In the genomic region with DNA sequence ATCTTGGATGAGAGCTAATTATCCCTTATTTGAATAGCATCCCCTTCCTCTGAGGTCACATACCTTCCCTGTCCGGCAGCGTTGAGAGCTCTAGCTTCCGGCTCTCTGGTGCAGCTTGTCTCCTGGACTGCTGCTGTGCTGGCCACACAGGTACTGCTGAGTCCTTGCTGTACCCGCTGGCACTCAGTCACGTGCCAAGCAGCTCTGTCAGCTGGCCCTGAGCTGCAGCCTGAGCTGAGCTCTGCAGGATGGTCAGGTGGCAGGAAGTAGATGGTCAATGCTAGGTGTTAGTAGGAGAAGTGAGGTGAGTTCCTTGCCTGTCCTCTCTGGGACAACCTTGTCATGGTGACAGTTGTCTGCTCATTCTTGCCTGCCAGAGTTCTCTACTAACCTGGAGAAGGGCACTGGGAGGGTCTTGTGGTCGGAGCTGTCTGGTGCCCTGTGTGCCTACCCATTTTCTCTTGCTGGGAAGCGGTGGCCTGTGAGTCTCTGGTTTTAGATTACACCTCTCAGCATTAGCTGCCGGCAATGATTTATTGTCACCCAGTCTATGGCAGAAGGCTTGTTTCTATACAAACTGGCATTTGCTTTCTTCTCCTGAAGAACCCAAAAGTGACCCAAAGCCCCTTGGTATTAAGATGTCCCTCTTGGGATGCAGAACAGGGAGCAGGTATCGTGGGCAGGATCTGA, we compare ENCODE assay signal across 10 mouse cellular contexts. TPM values are rescaled to one million over a fixed set of nuclear protein-coding genes. Genes with fewer than 3 reads are reported as not detected.
A peak's percentile ranks its signal among the peaks of the same experiment; 100 is the strongest.
DNase-seq lines count a peak whose midpoint lies in the region; ATAC-seq and TF ChIP-seq lines count a peak whose summit lies in the region.
"Had no signal": no experiment of that assay in that cellular context is flagged by ENCODE, and none has a peak within 500 bp of the region (broad histone marks: within the 10 kb centered on the region; RNA-seq: fewer than 3 reads in every experiment).

No protein-coding gene starts in this region.

- H3K9ac ChIP-seq in forebrain, embryonic 13.5 days: 0 out of 2 replicates have a peak overlapping the region, but pooled peaks have one; percentile 39
- H3K9ac ChIP-seq in kidney, postnatal 0 days (ENCODE audit: low read depth, low read length): no peak overlapping the region
- H3K9ac ChIP-seq in stomach, postnatal 0 days (ENCODE audit: low read length): no peak overlapping the region

- peak overlapping the region; percentile 77; the same call in 1 of the 2 replicates for H3K27ac ChIP-seq in forebrain, embryonic 13.5 days
- H3K27ac ChIP-seq in kidney, postnatal 0 days: peak overlapping the region; percentile 88
- H3K27ac ChIP-seq in stomach, postnatal 0 days (replicated peaks): 0 out of 2 replicates have a peak overlapping the region, but pooled peaks have one; percentile 45
- H3K27ac ChIP-seq: macrophage had no signal

- no peak overlapping the region for H3K4me3 ChIP-seq in forebrain, embryonic 13.5 days
- no peak overlapping the region for H3K4me3 ChIP-seq in kidney, postnatal 0 days (replicated peaks; ENCODE audit: low read depth, low read length)
- no peak overlapping the region for H3K4me3 ChIP-seq in stomach, postnatal 0 days (ENCODE audit: low read depth, low read length)

- H3K9me3 ChIP-seq in forebrain, embryonic 13.5 days (replicated peaks): no peaks in the 10 kb centered on the region
- H3K9me3 ChIP-seq in kidney, postnatal 0 days (replicated peaks; ENCODE audit: low read length): no peaks in the 10 kb centered on the region
- no peaks in the 10 kb centered on the region for H3K9me3 ChIP-seq in stomach, postnatal 0 days (ENCODE audit: control insufficient read depth, low read length)

- H3K36me3 ChIP-seq in forebrain, embryonic 13.5 days (ENCODE audit: poor library complexity, severe bottlenecking): peaks cover 34% of the 10 kb centered on the region
- H3K36me3 ChIP-seq in kidney, postnatal 0 days (ENCODE audit: insufficient read depth, low read length): peaks cover 6% of the 10 kb centered on the region; the same call in 1 of the 2 replicates
- H3K36me3 ChIP-seq in stomach, postnatal 0 days (ENCODE audit: control insufficient read depth, insufficient read depth, low read length): no peaks in the 10 kb centered on the region

- ATAC-seq in forebrain, embryonic 13.5 days: 0 out of 2 replicates have a peak, but pooled peaks have one; percentile 13
- peak; percentile 88 for ATAC-seq in kidney, postnatal 0 days (replicated peaks; ENCODE audit: low FRiP score, low read depth)
- ATAC-seq in stomach, postnatal 0 days (ENCODE audit: low FRiP score, low TSS enrichment): peak; percentile 74
- no peak for ATAC-seq in inflammation-experienced regulatory T-cells, adult 6 months

- 51% methylated on average over 9 of the region's 9 CpGs for WGBS in forebrain, embryonic 13.5 days
- WGBS in kidney, postnatal 0 days: 40% methylated on average over 9 of the region's 9 CpGs
- WGBS in stomach, postnatal 0 days: 65% methylated on average over 9 of the region's 9 CpGs

- H3K4me1 ChIP-seq in forebrain, embryonic 13.5 days: peaks cover 22% of the 10 kb centered on the region
- H3K4me1 ChIP-seq in kidney, postnatal 0 days (replicated peaks; ENCODE audit: insufficient read depth, low read length): 0 out of 2 replicates have a peak, but pooled peaks cover 5% of the 10 kb centered on the region
- H3K4me1 ChIP-seq in stomach, postnatal 0 days (replicated peaks; ENCODE audit: control insufficient read depth, insufficient read depth): no peaks in the 10 kb centered on the region

- no peak for TF ChIP-seq EP300 in stomach, postnatal 0 days (optimal IDR thresholded peaks at IDR 0.05)

- TF ChIP-seq CTCF in kidney, postnatal 0 days (IDR thresholded peaks at IDR 0.05; ENCODE audit: low read depth): no peak
- no peak for TF ChIP-seq CTCF in stomach, postnatal 0 days (IDR thresholded peaks at IDR 0.05; ENCODE audit: low read depth)

- no peak overlapping the region; the same call in 1 of the 2 replicates for H3K4me2 ChIP-seq in forebrain, embryonic 13.5 days
- H3K4me2 ChIP-seq in kidney, postnatal 0 days (ENCODE audit: low read length): peak overlapping the region; percentile 35; the same call in 1 of the 2 replicates
- H3K4me2 ChIP-seq in stomach, postnatal 0 days (replicated peaks; ENCODE audit: low read depth): no peak overlapping the region

- H3K27me3 ChIP-seq in forebrain, embryonic 13.5 days: no peaks in the 10 kb centered on the region
- no peaks in the 10 kb centered on the region for H3K27me3 ChIP-seq in kidney, postnatal 0 days (ENCODE audit: insufficient read depth, low read length)
- no peaks in the 10 kb centered on the region for H3K27me3 ChIP-seq in stomach, postnatal 0 days (ENCODE audit: control insufficient read depth, insufficient read depth, low read length)

- peak; percentile 6 for DNase-seq in lung, postnatal 25 days (ENCODE audit: low spot score)
- DNase-seq in lung, postnatal 4 days: no peak
- peak; percentile 61 for DNase-seq in kidney, postnatal 0 days (ENCODE audit: low spot score)
- peak; percentile 41 for DNase-seq in stomach, postnatal 0 days (ENCODE audit: low spot score)
- no peak for DNase-seq in frontal cortex, postnatal 10 days (ENCODE audit: low spot score in 2 of 2)
- DNase-seq: layer of hippocampus, adult 9-11 months; thymus, postnatal 36 days had no signal

RNA-seq across cellular contexts. Expression of a gene that starts 53.1 kb away (rescaled TPM):
- not detected in 2 replicates for polyA plus RNA-seq in forebrain, embryonic 13.5 days (2015; fragmentation: Nextera tagmentation; extraction: Ambion mirVana)
- not detected in 2 replicates for polyA plus RNA-seq in kidney, postnatal 0 days (2015; fragmentation: Nextera tagmentation; extraction: Ambion mirVana)
- 0.05 TPM in 1 of 2 replicates, not detected in the other for polyA plus RNA-seq in stomach, postnatal 0 days (2015; fragmentation: Nextera tagmentation; extraction: Ambion mirVana)
- polyA plus RNA-seq in inflammation-experienced regulatory T-cells, adult 6 months (2017; shearing (Covaris generic)): 1 to 10 TPM; 2.1 to 7.9 (median 7.2) TPM
- polyA plus RNA-seq: macrophage had no signal

Comparison
In these comparisons a context has a peak if more than half of its experiments do, and no peak if none do; other contexts are left out.
1. DNase-seq: peak in lung, postnatal 25 days (single experiment), kidney, postnatal 0 days (single experiment) and stomach, postnatal 0 days (single experiment); none in lung, postnatal 4 days (0 of 2) and frontal cortex, postnatal 10 days (0 of 2).
2. Peak in every context shown above with its lines, with median percentiles within 50 percentile points of each other: H3K27ac ChIP-seq.